Mouse (Mus musculus) midbrain, embryonic 16.5 days (tissue): ENCODE measurements at regions not wholly inside any gene's neighbourhood (a gene's known extent, or its start where the extent isn't known, plus 50 kb on each side); places are given as distances from the start of the nearest gene placed in this dataset.

Experiments
- ATAC-seq: fragments of 200-750 bp; cut with Nextera tagmentation; 2 replicates; pipeline ENCODE4 v1.8.0; 2017; ENCODE audit warnings: moderate TSS enrichment
- H3K27ac ChIP-seq: fragments of 300-500 bp; sonication (generic); 2 replicates; pipeline ENCODE4 v1.5.1; 2014; ENCODE audit warnings: mild to moderate bottlenecking, low read length, mixed read lengths
- H3K27me3 ChIP-seq: fragments of 300-500 bp; sonication (generic); 2 replicates; pipeline ENCODE4 v1.6.1; 2014; ENCODE audit warnings: low read depth, low read length, mixed read lengths; ENCODE audit not compliant: control insufficient read depth, insufficient read depth
- H3K36me3 ChIP-seq: fragments of 300-500 bp; sonication (generic); 2 replicates; pipeline ENCODE4 v1.6.1; 2014; ENCODE audit warnings: mild to moderate bottlenecking, low read length, moderate library complexity, mixed read lengths; ENCODE audit not compliant: control insufficient read depth, insufficient read depth
- H3K4me1 ChIP-seq: fragments of 300-500 bp; sonication (generic); 2 replicates; pipeline ENCODE4 v1.6.1; 2014; ENCODE audit warnings: mild to moderate bottlenecking, low read length, mixed read lengths; ENCODE audit not compliant: control insufficient read depth, insufficient read depth
- H3K4me2 ChIP-seq: fragments of 300-500 bp; sonication (generic); 2 replicates; pipeline ENCODE4 v1.6.1; 2014; ENCODE audit warnings: mild to moderate bottlenecking, low read length, mixed read lengths
- H3K4me3 ChIP-seq: fragments of 300-500 bp; sonication (generic); 2 replicates; pipeline ENCODE4 v1.5.1; 2014; ENCODE audit warnings: low read depth, mild to moderate bottlenecking, low read length, moderate library complexity, mixed read lengths
- H3K9ac ChIP-seq: fragments of 300-500 bp; sonication (generic); 2 replicates; pipeline ENCODE4 v1.6.1; 2014; ENCODE audit warnings: low read depth, low read length, mixed read lengths
- H3K9me3 ChIP-seq: fragments of 300-500 bp; sonication (generic); replicated peaks from 2 replicates; pipeline ENCODE4 v1.6.1; 2014; ENCODE audit warnings: mild to moderate bottlenecking, low read length, mixed read lengths; ENCODE audit not compliant: control insufficient read depth, poor library complexity, severe bottlenecking
- WGBS: fragments of 180-500 bp; shearing (Covaris S2); extraction: QIAGEN DNeasy Blood & Tissue Kit; methylation state at CpG from one replicate; pipeline ENCODE4 v1.1.7; 2014; 5-methylcytosine and 5-hydroxymethylcytosine counted together

DNA sequence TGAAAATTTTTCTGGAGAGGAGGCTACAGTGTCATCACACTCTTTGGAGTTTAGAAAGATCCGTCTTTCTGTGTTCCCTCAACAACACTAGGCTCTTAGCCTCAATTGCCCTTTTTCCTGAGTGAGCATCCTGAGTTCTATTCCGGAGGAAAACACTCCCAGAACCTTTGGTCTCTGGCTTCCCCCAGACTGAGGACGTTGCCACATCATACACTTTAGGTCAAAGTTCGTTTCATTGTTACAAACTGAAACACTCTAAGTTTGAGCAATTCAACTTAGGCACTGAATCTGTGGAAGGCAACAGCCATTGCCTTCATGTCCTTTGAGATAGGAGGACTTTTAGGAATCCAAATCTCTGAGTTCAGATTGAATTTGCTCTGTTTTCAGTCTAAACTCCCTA is 85.0 kb downstream of the Arl4a start:
- peaks cover 3% of the 10 kb centered on the region; the same call in 1 of the 2 replicates for H3K4me1 ChIP-seq

DNA sequence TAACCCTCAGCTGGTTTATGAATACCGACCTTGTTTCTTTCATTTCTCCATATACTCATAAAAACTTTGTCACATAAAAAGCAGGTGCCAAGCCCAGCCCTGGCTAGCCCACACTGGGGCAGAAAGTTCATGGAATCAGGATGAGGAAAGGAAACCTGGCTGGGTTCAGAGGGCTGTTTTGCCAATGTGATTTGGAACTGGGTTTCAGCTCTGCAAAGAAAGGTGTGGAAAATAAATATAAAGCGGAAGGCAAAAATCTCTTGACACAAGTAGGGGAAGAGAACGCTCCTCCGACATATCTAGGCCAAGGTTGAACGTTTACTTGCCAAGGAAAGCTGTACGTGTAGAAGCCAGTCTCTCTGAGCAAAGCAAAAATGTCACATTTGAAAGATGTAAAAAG is 85.9 kb downstream of the Arl4a start:
- ATAC-seq = no peak
- 85% methylated on average over 6 of the region's 6 CpGs for WGBS
- Histone ChIP-seq H3K27me3 (no peaks in the 10 kb centered on the region), H3K4me2 (no peak overlapping the region), H3K36me3 (no peaks in the 10 kb centered on the region), H3K27ac (no peak overlapping the region), H3K9me3 (no peaks in the 10 kb centered on the region), H3K9ac (no peak overlapping the region), H3K4me3 (no peak overlapping the region), H3K4me1 (peaks cover 3% of the 10 kb centered on the region; the same call in 1 of the 2 replicates)

More for the DNA sequence above, 85.0 kb downstream of the Arl4a start:
- ATAC-seq = no peak
- Histone ChIP-seq H3K27me3 (no peaks in the 10 kb centered on the region), H3K36me3 (no peaks in the 10 kb centered on the region), H3K4me3 (no peak overlapping the region), H3K9ac (no peak overlapping the region), H3K9me3 (no peaks in the 10 kb centered on the region), H3K4me2 (no peak overlapping the region), H3K27ac (no peak overlapping the region)
- 80% methylated on average over 4 of the region's 4 CpGs for WGBS

GRCm38 (mm10) chr12:39950270-39950801 is 87.5 kb downstream of the Arl4a start:
- Histone ChIP-seq H3K4me3 (no peak overlapping the region), H3K27me3 (no peaks in the 10 kb centered on the region), H3K9ac (no peak overlapping the region), H3K4me1 (no peaks in the 10 kb centered on the region), H3K36me3 (no peaks in the 10 kb centered on the region), H3K27ac (no peak overlapping the region), H3K4me2 (no peak overlapping the region), H3K9me3 (no peaks in the 10 kb centered on the region)
- WGBS = 85% methylated on average over 7 of the region's 7 CpGs
- ATAC-seq = no peak

- Histone ChIP-seq H3K4me1 (no peaks in the 10 kb centered on the region), H3K36me3 (no peaks in the 10 kb centered on the region), H3K9me3 (no peaks in the 10 kb centered on the region), H3K4me2 (no peak overlapping the region), H3K27me3 (no peaks in the 10 kb centered on the region), H3K27ac (no peak overlapping the region), H3K4me3 (no peak overlapping the region), H3K9ac (no peak overlapping the region)
- 61% methylated on average over 5 of the region's 5 CpGs for WGBS
- 0 out of 2 replicates have a peak, but pooled peaks have one; percentile 39 for ATAC-seq
Measured at GRCm38 (mm10) chr12:39942910-39943309, 94.9 kb downstream of the Arl4a start.

- Histone ChIP-seq H3K9ac (no peak overlapping the region), H3K36me3 (no peaks in the 10 kb centered on the region), H3K27me3 (no peaks in the 10 kb centered on the region), H3K27ac (no peak overlapping the region), H3K9me3 (no peaks in the 10 kb centered on the region), H3K4me1 (no peaks in the 10 kb centered on the region; the same call in 1 of the 2 replicates), H3K4me2 (no peak overlapping the region), H3K4me3 (no peak overlapping the region)
- ATAC-seq = no peak
- 100% methylated on average over 1 of the region's 1 CpGs for WGBS
Measured at GRCm38 (mm10) chr12:39941162-39941561, 96.7 kb downstream of the Arl4a start.

GRCm38 (mm10) chr12:39939017-39939416 is 98.8 kb downstream of the Arl4a start:
- H3K9me3 ChIP-seq = no peaks in the 10 kb centered on the region
- ATAC-seq = no peak

GRCm38 (mm10) chr12:39938211-39938610 is 99.6 kb downstream of the Arl4a start:
- H3K27ac ChIP-seq = no peak overlapping the region
- H3K36me3 ChIP-seq = no peaks in the 10 kb centered on the region
- no peak overlapping the region for H3K9ac ChIP-seq
- no peaks in the 10 kb centered on the region for H3K9me3 ChIP-seq
- no peak overlapping the region for H3K4me2 ChIP-seq
- H3K4me3 ChIP-seq = no peak overlapping the region
- 93% methylated on average over 2 of the region's 2 CpGs for WGBS
- no peaks in the 10 kb centered on the region; the same call in 1 of the 2 replicates for H3K4me1 ChIP-seq
- no peak for ATAC-seq
- H3K27me3 ChIP-seq = no peaks in the 10 kb centered on the region

More at GRCm38 (mm10) chr12:39939017-39939416, 98.8 kb downstream of the Arl4a start:
- Histone ChIP-seq H3K4me3 (no peak overlapping the region), H3K4me1 (no peaks in the 10 kb centered on the region; the same call in 1 of the 2 replicates), H3K9ac (no peak overlapping the region), H3K36me3 (no peaks in the 10 kb centered on the region), H3K4me2 (no peak overlapping the region), H3K27ac (no peak overlapping the region), H3K27me3 (no peaks in the 10 kb centered on the region)

DNA sequence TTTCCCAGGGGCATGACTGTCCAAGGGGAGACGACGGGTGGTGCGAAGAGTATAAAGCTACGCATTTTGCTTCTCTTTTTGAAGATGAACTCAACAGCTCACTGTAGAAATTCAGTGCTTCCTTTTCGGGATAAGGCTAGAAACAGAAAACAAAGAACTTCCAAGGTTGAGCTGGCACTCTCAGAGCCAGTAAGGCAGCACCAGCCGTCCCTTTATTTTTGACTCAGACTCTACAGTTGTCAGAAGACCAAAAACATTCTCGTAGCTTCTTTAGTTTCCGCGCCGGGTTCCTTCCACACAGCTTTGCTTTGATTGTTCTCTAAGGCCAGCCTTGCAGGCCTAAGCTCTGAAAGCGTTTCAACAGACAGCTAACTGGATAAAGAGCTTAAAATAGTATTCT is 101.5 kb downstream of the Arl4a start:
- Histone ChIP-seq H3K4me3 (no peak overlapping the region), H3K36me3 (no peaks in the 10 kb centered on the region), H3K9me3 (no peaks in the 10 kb centered on the region), H3K27ac (no peak overlapping the region), H3K27me3 (no peaks in the 10 kb centered on the region), H3K4me2 (no peak overlapping the region), H3K4me1 (no peaks in the 10 kb centered on the region; the same call in 1 of the 2 replicates), H3K9ac (no peak overlapping the region)
- WGBS = 28% methylated on average over 11 of the region's 11 CpGs
- ATAC-seq = peak; percentile 62; the same call in 1 of the 2 replicates

DNA sequence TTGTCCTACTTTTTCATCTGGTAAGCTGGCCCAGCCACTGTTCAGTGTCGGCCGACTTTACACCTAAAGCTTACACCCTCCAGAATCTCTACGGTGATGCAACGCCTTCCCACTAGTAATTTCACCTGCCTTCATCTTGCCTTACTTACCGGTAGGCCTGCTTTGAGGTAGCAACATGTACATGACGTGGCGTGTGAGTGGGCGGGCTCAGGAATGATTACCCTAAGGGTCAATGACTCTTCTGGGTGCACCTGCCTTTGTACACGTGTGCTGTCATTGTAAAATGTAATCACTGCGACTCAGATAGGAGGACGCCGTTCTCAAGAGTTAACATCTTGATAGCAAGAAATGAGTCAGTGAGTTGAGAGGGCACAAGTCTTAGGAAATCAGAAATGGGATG is 102.0 kb downstream of the Arl4a start:
- no peaks in the 10 kb centered on the region for H3K36me3 ChIP-seq
- no peaks in the 10 kb centered on the region for H3K27me3 ChIP-seq
- no peak for ATAC-seq
- no peak overlapping the region for H3K4me3 ChIP-seq
- no peaks in the 10 kb centered on the region for H3K9me3 ChIP-seq
- no peak overlapping the region for H3K4me2 ChIP-seq
- WGBS = 89% methylated on average over 12 of the region's 12 CpGs
- H3K27ac ChIP-seq = no peak overlapping the region
- H3K4me1 ChIP-seq = no peaks in the 10 kb centered on the region; the same call in 1 of the 2 replicates
- H3K9ac ChIP-seq = no peak overlapping the region
